Mouse (Mus musculus): ENCODE measurements around the gene Olfr74.
"Not testable (repeated sequence)": the region's sequence is repeated elsewhere in the genome, so short reads cannot be mapped to it uniquely, and the experiment has no call there.

The Olfr74 gene

DNA sequence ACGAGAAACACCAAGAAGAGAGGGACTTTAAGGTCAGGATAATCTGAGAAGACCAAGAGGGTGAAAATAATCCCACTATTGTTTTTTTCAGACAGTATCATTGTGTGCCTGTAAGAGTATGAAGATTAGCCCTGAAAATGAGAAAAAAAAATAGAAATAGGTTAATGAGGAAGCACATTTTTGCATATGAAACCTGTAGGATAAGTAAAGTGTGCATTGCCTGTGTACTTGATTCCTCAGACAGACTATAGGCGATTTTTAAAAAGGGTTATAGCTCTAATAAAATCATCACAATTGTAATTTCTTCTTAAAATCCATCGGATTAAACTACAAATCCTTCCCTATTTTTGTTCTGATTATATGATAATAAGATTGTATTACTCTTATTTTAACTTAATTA lies at the start of gene Olfr74:
Olfr74 (minus strand) TSS at position 101 of the 400 bp plus-strand sequence.
- no peak for DNase-seq

DNA sequence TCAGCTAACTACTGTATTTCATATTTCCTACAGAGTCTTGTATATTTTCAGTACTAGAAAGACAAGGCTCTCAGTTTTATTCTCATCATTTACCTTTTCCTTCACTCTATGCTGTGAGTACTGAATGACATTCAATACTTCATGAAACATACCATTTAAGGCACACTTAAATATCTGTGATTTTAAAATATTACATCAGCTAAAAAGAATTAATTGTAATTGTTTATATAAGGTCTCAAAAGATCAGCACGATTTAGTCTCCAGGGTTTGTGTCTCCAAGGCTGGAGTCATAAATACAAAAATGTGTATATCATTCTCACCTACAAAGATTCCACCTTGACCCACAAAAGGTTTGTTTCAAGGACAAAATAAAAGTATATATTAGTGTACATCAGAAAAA lies 48.0 kb upstream of the Olfr74 start, which contains the start of gene Olfr1161:
Olfr1161 (plus strand) TSS at position 301 of the 400 bp plus-strand sequence.
- DNase-seq, result not testable (repeated sequence)

DNA sequence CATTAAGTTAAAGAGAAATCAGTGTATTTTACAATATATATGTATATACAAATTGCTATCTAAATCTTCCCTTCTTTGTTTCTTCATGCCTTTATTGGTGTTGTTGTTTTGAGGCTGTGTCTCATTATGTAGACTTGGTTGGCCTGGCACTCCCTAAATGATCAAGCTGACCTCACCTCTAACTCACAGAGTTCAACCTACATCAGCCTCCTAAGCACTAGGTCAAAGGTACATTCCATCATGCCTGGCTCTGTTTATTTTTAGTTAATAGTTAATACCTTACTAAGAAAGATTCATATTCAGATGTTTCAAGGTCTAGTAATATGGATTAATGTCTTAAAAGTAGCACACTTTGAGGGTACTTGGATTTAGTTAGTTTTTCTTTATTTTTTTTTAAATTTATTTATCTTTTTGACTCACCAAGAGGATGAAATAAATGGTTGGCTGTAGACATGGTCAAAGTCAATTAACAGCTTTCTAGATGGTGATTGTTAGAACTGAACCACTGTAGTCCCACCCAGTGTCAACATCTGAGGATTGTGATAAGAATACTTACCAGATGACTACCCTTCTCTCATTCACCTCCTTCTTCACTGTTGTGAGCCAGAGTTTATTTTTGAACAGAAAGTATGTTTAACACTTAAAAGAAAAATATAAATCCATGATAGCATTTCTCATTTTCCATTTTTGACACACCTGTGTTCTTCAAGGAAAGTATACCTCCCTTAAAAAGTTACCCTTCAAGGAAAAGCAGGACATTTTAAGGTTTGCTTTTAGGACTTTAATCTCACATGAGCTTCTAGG lies 33.3 kb upstream of the Olfr74 start, which contains the start of gene Olfr1160:
Olfr1160 (minus strand) TSS at position 754 of the 804 bp plus-strand sequence.
- peak in 1 of 2 experiments; percentile 2 for DNase-seq

- no peak for DNase-seq
Observed at GRCm38 (mm10) chr2:87989813-87990212, 15.3 kb upstream of the Olfr74 start, which contains the start of gene Olfr1158. Gene Olfr1158, plus strand, starts transcription at chr2:87990113.

DNA sequence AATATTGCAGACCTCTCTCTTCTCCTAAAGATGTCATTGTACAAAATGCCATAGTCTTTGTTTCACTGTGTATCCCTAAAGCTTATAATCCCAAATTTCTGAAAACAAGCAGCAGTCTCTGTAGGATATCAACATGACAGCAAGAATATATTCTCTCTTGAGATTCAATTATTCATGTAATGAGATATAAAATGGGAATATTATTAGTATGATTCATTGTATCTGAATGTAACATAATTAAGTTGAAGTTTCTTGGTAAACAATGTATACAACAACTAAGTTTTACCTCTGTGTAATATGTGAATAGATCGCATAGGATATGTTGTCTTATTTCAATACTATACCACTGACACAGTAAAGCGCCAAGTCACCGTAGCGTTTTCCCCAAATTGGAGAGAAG lies 6.3 kb downstream of the Olfr74 start, which contains the start of gene Olfr1157:
Olfr1157 (minus strand) TSS at position 101 of the 400 bp plus-strand sequence.
- no peak for DNase-seq

DNA sequence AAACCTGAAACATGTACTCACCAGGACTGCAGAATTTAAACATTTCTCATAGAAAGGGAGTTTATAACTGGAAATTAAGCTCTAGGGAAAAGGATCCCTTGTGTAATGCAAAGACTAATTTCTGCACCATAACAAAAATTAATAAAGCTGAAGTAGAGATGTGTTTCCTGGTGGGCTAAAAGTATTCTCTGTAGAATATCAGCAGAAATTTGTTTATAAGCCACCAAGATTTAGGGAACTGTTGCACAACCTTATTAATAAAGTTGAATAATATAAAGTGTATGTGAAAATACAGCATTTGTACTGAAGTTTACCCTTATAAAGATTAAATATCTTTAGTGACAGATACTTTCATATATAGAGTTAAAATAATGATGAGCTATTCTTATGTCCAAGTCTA lies 21.5 kb downstream of the Olfr74 start, which contains the start of gene Olfr1156:
Olfr1156 (minus strand) TSS at position 101 of the 400 bp plus-strand sequence.
- no peak for DNase-seq

DNA sequence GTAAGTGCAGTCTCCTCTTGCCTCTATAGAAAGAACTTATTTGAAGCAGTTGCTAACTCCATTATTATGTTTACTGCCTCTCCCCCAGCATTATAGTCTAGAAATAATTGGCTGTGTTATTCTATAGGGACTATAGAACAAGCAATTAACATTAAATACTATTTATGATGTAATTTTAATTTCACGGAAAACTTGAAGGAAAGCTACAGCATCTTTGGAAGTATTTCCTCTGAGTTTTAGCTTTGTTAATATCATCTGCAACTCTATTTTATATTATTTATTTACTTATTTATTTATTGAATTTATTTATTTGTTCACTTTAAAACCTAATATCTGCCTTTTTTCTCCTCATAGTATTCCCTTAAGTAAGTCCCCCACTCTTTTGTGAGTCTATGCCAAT lies 29.4 kb downstream of the Olfr74 start, which contains the start of gene Olfr1155:
Olfr1155 (minus strand) TSS at position 101 of the 400 bp plus-strand sequence.
- DNase-seq, result no peak

Measured in kidney, adult 8-10 months (tissue).